In genomic region chr8:71693166-71694041, GRCm38 (mm10) we compare ENCODE assay signal across 8 mouse cellular contexts. TPM values are rescaled to one million over a fixed set of nuclear protein-coding genes. Genes with fewer than 3 reads are reported as not detected.
A peak's percentile ranks its signal among the peaks of the same experiment; 100 is the strongest.
DNase-seq lines count a peak whose midpoint lies in the region; ATAC-seq and TF ChIP-seq lines count a peak whose summit lies in the region.

No protein-coding gene starts in this region.

- H3K9me3 ChIP-seq in kidney, postnatal 0 days (replicated peaks; ENCODE audit: low read length), result no peaks in the 10 kb centered on the region
- H3K9me3 ChIP-seq in hindbrain, postnatal 0 days (ENCODE audit: low read length), result no peaks in the 10 kb centered on the region

- peak overlapping the region; percentile 34; the same call in 1 of the 2 replicates for H3K4me2 ChIP-seq in kidney, postnatal 0 days (ENCODE audit: low read length)
- peak overlapping the region; percentile 47 for H3K4me2 ChIP-seq in hindbrain, postnatal 0 days (ENCODE audit: low read depth, low read length)

- no peak overlapping the region for H3K9ac ChIP-seq in kidney, postnatal 0 days (ENCODE audit: low read depth, low read length)
- no peak overlapping the region for H3K9ac ChIP-seq in hindbrain, postnatal 0 days (replicated peaks; ENCODE audit: low read length)

- 12% methylated on average over 68 of the region's 68 CpGs for WGBS in kidney, postnatal 0 days
- WGBS in hindbrain, postnatal 0 days, result 6% methylated on average over 68 of the region's 68 CpGs

- H3K4me3 ChIP-seq in kidney, postnatal 0 days (replicated peaks; ENCODE audit: low read depth, low read length), result no peak overlapping the region
- H3K4me3 ChIP-seq in hindbrain, postnatal 0 days (ENCODE audit: low read length), result peak overlapping the region; percentile 26

- H3K36me3 ChIP-seq in kidney, postnatal 0 days (ENCODE audit: insufficient read depth, low read length), result no peaks in the 10 kb centered on the region
- H3K36me3 ChIP-seq in hindbrain, postnatal 0 days (ENCODE audit: insufficient read depth, low read length), result no peaks in the 10 kb centered on the region

- H3K4me1 ChIP-seq in kidney, postnatal 0 days (replicated peaks; ENCODE audit: insufficient read depth, low read length), result peaks cover 10% of the 10 kb centered on the region
- H3K4me1 ChIP-seq in hindbrain, postnatal 0 days (ENCODE audit: insufficient read depth, low read length), result 0 out of 2 replicates have a peak, but pooled peaks cover 6% of the 10 kb centered on the region

- 0 out of 2 replicates have a peak, but pooled peaks have one; percentile 27 for ATAC-seq in kidney, postnatal 0 days (replicated peaks; ENCODE audit: low FRiP score, low read depth)
- ATAC-seq in hindbrain, postnatal 0 days, result peak; percentile 36; the same call in 1 of the 2 replicates

- peaks cover 68% of the 10 kb centered on the region for H3K27me3 ChIP-seq in kidney, postnatal 0 days (ENCODE audit: insufficient read depth, low read length)
- peaks cover 67% of the 10 kb centered on the region for H3K27me3 ChIP-seq in hindbrain, postnatal 0 days (ENCODE audit: insufficient read depth, low read length)

- H3K27ac ChIP-seq in kidney, postnatal 0 days, result no peak overlapping the region
- H3K27ac ChIP-seq in hindbrain, postnatal 0 days, result no peak overlapping the region

- no peak for TF ChIP-seq CTCF in kidney, postnatal 0 days (IDR thresholded peaks at IDR 0.05; ENCODE audit: low read depth)
- TF ChIP-seq CTCF in hindbrain, postnatal 0 days (IDR thresholded peaks at IDR 0.05; ENCODE audit: low read depth), result no peak

- no peak for DNase-seq in kidney, postnatal 0 days (ENCODE audit: low spot score)
- DNase-seq in kidney, adult 9 months, result no peak
- peak; percentile 36 for DNase-seq in brain, adult 2 months (ENCODE audit: low read depth, low spot score)
- no peak for DNase-seq in hindbrain, postnatal 0 days (ENCODE audit: low spot score)
- DNase-seq in neural tube, embryonic 10.5 days (ENCODE audit: extremely low spot score, low spot score), result peak; percentile 43
- DNase-seq in layer of hippocampus, adult 9-10 months (ENCODE audit: low spot score), result no peak
- no peak for DNase-seq in right cerebral cortex, adult 2 months (ENCODE audit: low spot score in 2 of 2)
- DNase-seq in gastrocnemius, postnatal 25 days, result no peak

RNA-seq across cellular contexts. Expression of gene Insl3, which starts 4.4 kb away (rescaled TPM):
- 1.3 TPM in 2 replicates for polyA plus RNA-seq in kidney, postnatal 0 days (2015; fragmentation: Nextera tagmentation; extraction: Ambion mirVana)
- total RNA-seq in hindbrain, postnatal 0 days (2014; rRNA removed), result not detected in 2 replicates
- 1.7 and 3.4 TPM in 2 replicates for polyA plus RNA-seq in hindbrain, postnatal 0 days (2015; fragmentation: Nextera tagmentation; extraction: Ambion mirVana)
- total RNA-seq in gastrocnemius, postnatal 25 days (2021), result 1 to 10 TPM in 1 of 2 experiments, under 1 TPM in 1; 0.49 to 2.7 TPM

RNA-seq across cellular contexts. Expression of gene B3gnt3, which starts 8.2 kb away (rescaled TPM):
- 4.3 TPM in 2 replicates for polyA plus RNA-seq in kidney, postnatal 0 days (2015; fragmentation: Nextera tagmentation; extraction: Ambion mirVana)
- 0.42 and 0.50 TPM in 2 replicates for total RNA-seq in hindbrain, postnatal 0 days (2014; rRNA removed)
- 0.52 and 0.60 TPM in 2 replicates for polyA plus RNA-seq in hindbrain, postnatal 0 days (2015; fragmentation: Nextera tagmentation; extraction: Ambion mirVana)
- 1 to 10 TPM; 1.5 to 3.8 TPM for total RNA-seq in gastrocnemius, postnatal 25 days (2021)

RNA-seq across cellular contexts. Expression of gene Jak3, which starts 17.3 kb away (rescaled TPM):
- 5.3 TPM in 2 replicates for polyA plus RNA-seq in kidney, postnatal 0 days (2015; fragmentation: Nextera tagmentation; extraction: Ambion mirVana)
- 14.8 and 15.3 TPM in 2 replicates for total RNA-seq in hindbrain, postnatal 0 days (2014; rRNA removed)
- 7.3 and 7.4 TPM in 2 replicates for polyA plus RNA-seq in hindbrain, postnatal 0 days (2015; fragmentation: Nextera tagmentation; extraction: Ambion mirVana)
- total RNA-seq in gastrocnemius, postnatal 25 days (2021), result 1 to 10 TPM; 1.9 to 3.0 TPM

RNA-seq across cellular contexts. Expression of gene Unc13a, which starts 21.8 kb away (rescaled TPM):
- 0.50 and 0.60 TPM in 2 replicates for polyA plus RNA-seq in kidney, postnatal 0 days (2015; fragmentation: Nextera tagmentation; extraction: Ambion mirVana)
- 81.4 and 89.1 TPM in 2 replicates for total RNA-seq in hindbrain, postnatal 0 days (2014; rRNA removed)
- polyA plus RNA-seq in hindbrain, postnatal 0 days (2015; fragmentation: Nextera tagmentation; extraction: Ambion mirVana), result 16.8 and 16.9 TPM in 2 replicates
- total RNA-seq in gastrocnemius, postnatal 25 days (2021), result under 1 TPM in 1 of 2 experiments, not detected in 1; 0.29 TPM

RNA-seq across cellular contexts. Expression of gene Fcho1, which starts 32.1 kb away (rescaled TPM):
- 3.4 and 4.1 TPM in 2 replicates for polyA plus RNA-seq in kidney, postnatal 0 days (2015; fragmentation: Nextera tagmentation; extraction: Ambion mirVana)
- total RNA-seq in hindbrain, postnatal 0 days (2014; rRNA removed), result 84.2 and 99.0 TPM in 2 replicates
- 62.2 and 65.8 TPM in 2 replicates for polyA plus RNA-seq in hindbrain, postnatal 0 days (2015; fragmentation: Nextera tagmentation; extraction: Ambion mirVana)
- total RNA-seq in gastrocnemius, postnatal 25 days (2021), result not detected

Comparison
In these comparisons a context has a peak if more than half of its experiments do, and no peak if none do; other contexts are left out.
1. DNase-seq: peak in brain, adult 2 months (single experiment) and neural tube, embryonic 10.5 days (single experiment); none in kidney, postnatal 0 days (single experiment), kidney, adult 9 months (single experiment), hindbrain, postnatal 0 days (single experiment), layer of hippocampus, adult 9-10 months (single experiment), right cerebral cortex, adult 2 months (0 of 2) and gastrocnemius, postnatal 25 days (single experiment).